Mouse (Mus musculus) erythroblast, embryonic 14.5 days (primary cell): ENCODE results near the gene Polr2b. TPM values are rescaled to one million over a fixed set of nuclear protein-coding genes. Genes with fewer than 3 reads are reported as not detected.

Experiments used
- H3K27me3 ChIP-seq: 2 replicates; pipeline ENCODE4 v1.6.1; 2012; ENCODE audit warnings: inconsistent platforms; ENCODE audit not compliant: control insufficient read depth
- H3K36me3 ChIP-seq: 2 replicates; pipeline ENCODE4 v1.6.1; 2012; ENCODE audit warnings: mild to moderate bottlenecking, inconsistent platforms; ENCODE audit not compliant: control insufficient read depth
- H3K4me1 ChIP-seq: 2 replicates; pipeline ENCODE4 v1.6.1; 2012; ENCODE audit warnings: inconsistent platforms; ENCODE audit not compliant: control insufficient read depth
- H3K4me3 ChIP-seq: replicated peaks from 2 replicates; pipeline ENCODE3; 2012; ENCODE audit warnings: moderate library complexity, mild to moderate bottlenecking, inconsistent platforms
- H3K9me3 ChIP-seq: 2 replicates; pipeline ENCODE4 v1.6.1; 2012; ENCODE audit warnings: low read length, inconsistent platforms, mixed read lengths; ENCODE audit not compliant: control insufficient read depth
- GATA1 ChIP-seq: IDR thresholded peaks from 2 replicates; pipeline ENCODE4 v1.6.1; 2012; ENCODE audit warnings: low read length, inconsistent platforms, mixed read lengths
- TAL1 ChIP-seq: IDR thresholded peaks from 3 replicates; pipeline ENCODE4 v1.6.1; 2012; ENCODE audit warnings: low read length, inconsistent platforms, mixed read lengths
- polyA plus RNA-seq: library from polyadenylated mRNA; stranded (reverse); fragments of >175 nt; gene quantifications from 2 replicates; pipeline ENCODE4 v1.2.3, GENCODE M21; 2012

Polr2b gene
- 0.24 and 0.27 TPM in 2 replicates for polyA plus RNA-seq

- Histone ChIP-seq H3K27me3 (no peaks in the 10 kb centered on the region), H3K9me3 (no peaks in the 10 kb centered on the region), H3K4me1 (peaks cover 41% of the 10 kb centered on the region), H3K4me3 (peak within 1 kb of the TSS; percentile 87), H3K36me3 (peaks cover 53% of the 10 kb centered on the region)
- TF ChIP-seq GATA1 (no peak), TAL1 (no peak)
Measured at GRCm38 (mm10) chr5:77309924-77310772, at the start of gene Polr2b, which contains the start of gene Noa1. TSS of gene Polr2b (plus strand) at chr5:77310147. TSS of gene Noa1 (minus strand) at chr5:77310084.

- H3K36me3 ChIP-seq, result no peaks in the 10 kb centered on the region
- TF ChIP-seq GATA1, result no peak
- TF ChIP-seq TAL1, result no peak
Measured at GRCm38 (mm10) chr5:77261137-77261536, 48.8 kb upstream of the Polr2b start.

GRCm38 (mm10) chr5:77262105-77262504 is 47.8 kb upstream of the Polr2b start:
- no peaks in the 10 kb centered on the region for H3K9me3 ChIP-seq
- H3K4me3 ChIP-seq, result no peak overlapping the region
- peaks cover 16% of the 10 kb centered on the region for H3K4me1 ChIP-seq
- H3K36me3 ChIP-seq, result no peaks in the 10 kb centered on the region
- TF ChIP-seq TAL1 (no peak), GATA1 (no peak)
- H3K27me3 ChIP-seq, result no peaks in the 10 kb centered on the region

More at GRCm38 (mm10) chr5:77261137-77261536, 48.8 kb upstream of the Polr2b start:
- Histone ChIP-seq H3K9me3 (no peaks in the 10 kb centered on the region), H3K4me3 (no peak overlapping the region), H3K27me3 (no peaks in the 10 kb centered on the region), H3K4me1 (peaks cover 8% of the 10 kb centered on the region)

- peaks cover 23% of the 10 kb centered on the region for H3K36me3 ChIP-seq
- H3K4me3 ChIP-seq, result peak within 1 kb of the TSS; percentile 92
- peaks cover 23% of the 10 kb centered on the region for H3K4me1 ChIP-seq
- peaks cover 6% of the 10 kb centered on the region for H3K9me3 ChIP-seq
- no peak for TF ChIP-seq TAL1
- no peak for TF ChIP-seq GATA1
- no peaks in the 10 kb centered on the region for H3K27me3 ChIP-seq
Measured at GRCm38 (mm10) chr5:77265081-77265670, 44.8 kb upstream of the Polr2b start, which contains the start of gene Rest. TSS of gene Rest (plus strand) at chr5:77265491.

GRCm38 (mm10) chr5:77265671-77266065 is 44.3 kb upstream of the Polr2b start:
- peaks cover 6% of the 10 kb centered on the region for H3K9me3 ChIP-seq
- peak overlapping the region; percentile 92 for H3K4me3 ChIP-seq
- H3K36me3 ChIP-seq, result peaks cover 27% of the 10 kb centered on the region
- peaks cover 24% of the 10 kb centered on the region for H3K4me1 ChIP-seq
- TF ChIP-seq GATA1, result no peak
- TF ChIP-seq TAL1, result no peak
- no peaks in the 10 kb centered on the region for H3K27me3 ChIP-seq

GRCm38 (mm10) chr5:77266066-77266885 is 43.7 kb upstream of the Polr2b start:
- TF ChIP-seq TAL1, result no peak
- TF ChIP-seq GATA1, result no peak
- H3K4me1 ChIP-seq, result peaks cover 24% of the 10 kb centered on the region
- peak overlapping the region; percentile 92 for H3K4me3 ChIP-seq
- no peaks in the 10 kb centered on the region for H3K27me3 ChIP-seq
- peaks cover 6% of the 10 kb centered on the region for H3K9me3 ChIP-seq
- H3K36me3 ChIP-seq, result peaks cover 32% of the 10 kb centered on the region

GRCm38 (mm10) chr5:77266886-77267401 is 43.0 kb upstream of the Polr2b start:
- H3K9me3 ChIP-seq, result peaks cover 6% of the 10 kb centered on the region

GRCm38 (mm10) chr5:77267441-77267840 is 42.5 kb upstream of the Polr2b start:
- H3K4me1 ChIP-seq, result peaks cover 24% of the 10 kb centered on the region
- TF ChIP-seq TAL1 (no peak), GATA1 (no peak)
- H3K4me3 ChIP-seq, result no peak overlapping the region

More at GRCm38 (mm10) chr5:77266886-77267401, 43.0 kb upstream of the Polr2b start:
- Histone ChIP-seq H3K36me3 (peaks cover 36% of the 10 kb centered on the region), H3K27me3 (no peaks in the 10 kb centered on the region), H3K4me3 (peak overlapping the region; percentile 92), H3K4me1 (peaks cover 24% of the 10 kb centered on the region)
- no peak for TF ChIP-seq GATA1
- TF ChIP-seq TAL1, result no peak

More at GRCm38 (mm10) chr5:77267441-77267840, 42.5 kb upstream of the Polr2b start:
- H3K9me3 ChIP-seq, result peaks cover 6% of the 10 kb centered on the region
- no peaks in the 10 kb centered on the region for H3K27me3 ChIP-seq
- H3K36me3 ChIP-seq, result peaks cover 37% of the 10 kb centered on the region
